Mouse (Mus musculus) forebrain, embryonic 14.5 days (tissue): ENCODE results near the gene Loxl3. TPM values are rescaled to one million over a fixed set of nuclear protein-coding genes. Genes with fewer than 3 reads are reported as not detected.

Experiments
- ATAC-seq: fragments of 200-750 bp; cut with Nextera tagmentation; 2 replicates; pipeline ENCODE4 v1.8.0; 2017; ENCODE audit warnings: mild to moderate bottlenecking, moderate library complexity
- DNase-seq: peaks from one replicate; pipeline ENCODE4 v3.0.0-alpha.2; 2015; ENCODE audit warnings: low spot score
- H3K27ac ChIP-seq: fragments of 300-500 bp; sonication (generic); 2 replicates; pipeline ENCODE4 v1.5.1; 2014; ENCODE audit warnings: low read depth, mild to moderate bottlenecking, control low read depth, low read length, moderate library complexity
- H3K27me3 ChIP-seq: fragments of 300-500 bp; sonication (generic); replicated peaks from 2 replicates; pipeline ENCODE4 v1.6.1; 2014; ENCODE audit warnings: low read length, control low read depth, mixed read lengths; ENCODE audit not compliant: control insufficient read depth, insufficient read depth
- H3K36me3 ChIP-seq: fragments of 300-500 bp; sonication (generic); 2 replicates; pipeline ENCODE4 v1.6.1; 2014; ENCODE audit warnings: low read length, control low read depth; ENCODE audit not compliant: control insufficient read depth, insufficient read depth
- H3K4me1 ChIP-seq: fragments of 300-500 bp; sonication (generic); 2 replicates; pipeline ENCODE4 v1.6.1; 2014; ENCODE audit warnings: antibody characterized with exemption, low read length, control low read depth; ENCODE audit not compliant: control insufficient read depth, insufficient read depth
- H3K4me2 ChIP-seq: fragments of 300-500 bp; sonication (generic); 2 replicates; pipeline ENCODE4 v1.6.1; 2014; ENCODE audit warnings: mild to moderate bottlenecking, control low read depth, low read length
- H3K4me3 ChIP-seq: fragments of 300-500 bp; sonication (generic); 2 replicates; pipeline ENCODE4 v1.5.1; 2014; ENCODE audit warnings: low read depth, low read length, control low read depth
- H3K9ac ChIP-seq: fragments of 300-500 bp; sonication (generic); 2 replicates; pipeline ENCODE4 v1.6.1; 2014; ENCODE audit warnings: mild to moderate bottlenecking, low read length, control low read depth, moderate library complexity
- H3K9me3 ChIP-seq: fragments of 300-500 bp; sonication (generic); replicated peaks from 2 replicates; pipeline ENCODE4 v1.6.1; 2016; ENCODE audit warnings: low read length, control low read depth, mixed read lengths; ENCODE audit not compliant: control insufficient read depth
- WGBS: fragments of 180-500 bp; shearing (Covaris S2); extraction: QIAGEN DNeasy Blood & Tissue Kit; methylation state at CpG from one replicate; pipeline ENCODE4 v1.1.7; 2014; 5-methylcytosine and 5-hydroxymethylcytosine counted together
- polyA plus RNA-seq: library from polyadenylated mRNA; unstranded; fragments of >200 nt; fragmentation: Nextera tagmentation; extraction: Ambion mirVana; gene quantifications from 2 replicates; pipeline ENCODE4 v1.2.1, GENCODE M21; 2014

Gene Loxl3
- polyA plus RNA-seq: 3.8 and 4.9 TPM in 2 replicates

- under 1% methylated on average over 49 of the region's 51 CpGs for WGBS
- peak within 1 kb of the TSS; percentile 85 for H3K4me2 ChIP-seq
- peak within 1 kb of the TSS; percentile 11; the same call in 1 of the 2 replicates for H3K27ac ChIP-seq
- peaks cover 10% of the 10 kb centered on the region; the same call in 1 of the 2 replicates for H3K4me1 ChIP-seq
- H3K9me3 ChIP-seq: no peaks in the 10 kb centered on the region
- H3K36me3 ChIP-seq: no peaks in the 10 kb centered on the region
- H3K27me3 ChIP-seq: peaks cover 11% of the 10 kb centered on the region
- H3K9ac ChIP-seq: peak within 1 kb of the TSS; percentile 61
- DNase-seq (peak; percentile 70), ATAC-seq (peak; percentile 80)
- H3K4me3 ChIP-seq: peak within 1 kb of the TSS; percentile 49
Measured at GRCm38 (mm10) chr6:83033249-83034185, at the start of gene Loxl3, which contains the start of gene Dok1. Gene Loxl3, plus strand, starts transcription at chr6:83034173. Gene Dok1, minus strand, starts transcription at chr6:83033471.

DNA sequence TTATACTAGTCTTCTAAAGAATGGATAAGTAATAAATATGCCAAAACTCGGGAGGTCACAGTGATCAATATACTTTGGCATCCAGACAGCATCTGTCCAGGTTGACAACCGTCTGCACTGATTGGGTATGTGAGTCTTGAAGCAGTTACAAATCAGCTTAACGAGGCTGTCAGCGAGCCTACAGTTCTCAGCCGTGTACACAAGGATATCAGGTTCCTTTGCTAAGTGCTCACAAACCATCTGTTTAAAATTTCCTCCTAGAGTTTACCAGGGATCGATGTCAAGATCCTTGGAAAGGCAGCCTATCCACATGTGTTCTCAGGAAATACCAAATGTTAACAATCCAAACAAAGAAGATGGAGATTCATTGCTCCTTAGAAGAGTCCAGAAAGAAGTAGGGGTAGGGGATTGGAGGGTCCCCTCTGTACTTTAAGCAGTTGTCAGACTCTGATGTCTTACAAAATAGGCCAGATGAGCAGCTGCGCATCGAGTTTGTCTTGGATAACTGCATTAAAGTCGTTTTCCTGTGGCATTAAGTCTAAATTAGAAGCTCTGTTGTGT is 46.5 kb upstream of the Loxl3 start:
- H3K9me3 ChIP-seq: no peaks in the 10 kb centered on the region
- H3K4me1 ChIP-seq: no peaks in the 10 kb centered on the region
- WGBS: 44% methylated on average over 9 of the region's 9 CpGs
- no peak overlapping the region for H3K4me3 ChIP-seq
- no peaks in the 10 kb centered on the region for H3K36me3 ChIP-seq
- DNase-seq (peak; percentile 19), ATAC-seq (peak; percentile 23; the same call in 1 of the 2 replicates)
- H3K9ac ChIP-seq: no peak overlapping the region
- no peak overlapping the region for H3K4me2 ChIP-seq
- H3K27ac ChIP-seq: no peak overlapping the region
- no peaks in the 10 kb centered on the region for H3K27me3 ChIP-seq

DNA sequence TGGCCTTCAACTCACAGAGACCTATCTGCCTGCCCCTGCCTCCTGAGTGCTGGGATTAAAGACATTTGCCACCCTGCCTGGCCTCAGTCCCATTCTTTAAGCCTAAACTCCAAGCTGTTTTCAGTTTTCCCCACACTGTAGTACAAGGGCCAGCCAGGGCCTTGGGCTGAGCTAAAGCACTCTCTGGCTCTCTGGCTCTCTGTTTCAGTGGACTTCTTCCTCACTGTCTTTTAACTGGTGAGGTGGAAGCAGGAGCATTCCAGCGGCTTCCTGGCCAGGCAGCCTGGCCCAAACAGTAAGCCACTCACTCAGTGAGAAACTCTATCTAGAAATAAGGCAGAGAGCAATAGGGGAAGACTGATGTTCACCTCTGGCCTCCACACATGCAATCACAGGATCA is 40.3 kb upstream of the Loxl3 start:
- no peak overlapping the region for H3K9ac ChIP-seq
- no peak overlapping the region for H3K4me2 ChIP-seq
- DNase-seq: no peak
- ATAC-seq: no peak
- H3K27me3 ChIP-seq: no peaks in the 10 kb centered on the region
- no peaks in the 10 kb centered on the region for H3K9me3 ChIP-seq
- 35% methylated on average over 1 of the region's 1 CpGs for WGBS
- H3K27ac ChIP-seq: no peak overlapping the region
- H3K4me1 ChIP-seq: no peaks in the 10 kb centered on the region
- no peaks in the 10 kb centered on the region for H3K36me3 ChIP-seq
- no peak overlapping the region for H3K4me3 ChIP-seq

DNA sequence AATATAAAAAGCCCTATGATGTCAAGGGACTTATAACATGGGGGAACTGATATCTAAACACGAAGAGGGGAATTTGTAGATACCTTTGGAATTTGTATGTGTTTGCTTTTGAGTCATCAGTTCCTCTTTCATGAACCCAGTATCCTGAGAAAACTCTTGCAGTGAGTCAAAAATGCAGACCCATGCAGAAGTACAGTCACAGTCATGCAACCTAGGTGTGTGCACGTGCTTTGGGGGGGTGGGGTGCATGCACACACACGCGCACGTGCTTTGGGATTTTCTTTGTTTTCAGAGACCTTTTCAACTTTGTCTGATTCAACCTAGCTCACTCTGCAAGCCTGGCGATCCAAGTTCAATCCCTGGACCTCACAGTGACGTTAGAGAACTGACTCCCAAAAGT is 39.6 kb upstream of the Loxl3 start:
- Histone ChIP-seq H3K4me2 (no peak overlapping the region), H3K9me3 (no peaks in the 10 kb centered on the region), H3K27me3 (no peaks in the 10 kb centered on the region), H3K9ac (no peak overlapping the region), H3K4me3 (no peak overlapping the region), H3K4me1 (no peaks in the 10 kb centered on the region), H3K36me3 (no peaks in the 10 kb centered on the region), H3K27ac (no peak overlapping the region)
- ATAC-seq (no peak), DNase-seq (no peak)
- 78% methylated on average over 7 of the region's 7 CpGs for WGBS

GRCm38 (mm10) chr6:82996740-82997315 is 37.1 kb upstream of the Loxl3 start:
- Histone ChIP-seq H3K4me1 (no peaks in the 10 kb centered on the region), H3K36me3 (no peaks in the 10 kb centered on the region), H3K9ac (peak overlapping the region; percentile 21; the same call in 1 of the 2 replicates), H3K9me3 (no peaks in the 10 kb centered on the region), H3K4me3 (no peak overlapping the region), H3K4me2 (peak overlapping the region; percentile 33), H3K27ac (no peak overlapping the region), H3K27me3 (no peaks in the 10 kb centered on the region)
- ATAC-seq: peak; percentile 97
- 12% methylated on average over 11 of the region's 11 CpGs for WGBS
- peak; percentile 97 for DNase-seq

DNA sequence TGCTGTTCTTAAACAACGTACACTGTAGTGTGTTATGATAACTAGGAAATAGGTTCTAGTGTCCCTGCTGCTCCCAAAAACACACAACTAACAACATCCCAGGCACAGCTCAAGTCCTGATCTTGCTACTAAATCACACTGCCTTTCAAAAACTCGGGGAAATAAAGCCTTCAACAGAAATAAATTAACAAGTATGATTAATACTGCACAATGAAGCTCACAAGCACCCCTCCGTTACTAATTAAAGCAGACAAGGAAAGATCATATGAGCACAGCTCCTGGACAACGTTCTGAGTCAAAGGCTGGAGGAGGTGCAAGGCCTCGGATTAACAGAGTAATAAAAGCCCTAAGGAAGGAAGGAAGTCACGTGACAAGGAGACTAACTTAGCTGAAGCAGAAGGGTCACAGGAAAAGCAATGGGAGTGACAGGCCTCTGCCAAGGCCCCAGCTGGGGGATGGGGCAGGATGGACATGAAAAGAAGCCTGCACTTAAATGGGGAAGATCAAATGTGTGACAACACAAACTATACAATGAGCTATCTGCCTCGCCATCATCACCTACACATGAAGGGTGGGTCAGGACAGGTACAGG is 36.4 kb upstream of the Loxl3 start:
- no peak overlapping the region for H3K4me2 ChIP-seq
- DNase-seq (no peak), ATAC-seq (no peak)
- peak overlapping the region; percentile 21; the same call in 1 of the 2 replicates for H3K9ac ChIP-seq
- H3K27me3 ChIP-seq: no peaks in the 10 kb centered on the region
- no peaks in the 10 kb centered on the region for H3K36me3 ChIP-seq
- WGBS: 28% methylated on average over 7 of the region's 7 CpGs
- H3K9me3 ChIP-seq: no peaks in the 10 kb centered on the region
- no peaks in the 10 kb centered on the region for H3K4me1 ChIP-seq
- H3K4me3 ChIP-seq: no peak overlapping the region
- H3K27ac ChIP-seq: no peak overlapping the region

GRCm38 (mm10) chr6:82998326-82998725 is 35.6 kb upstream of the Loxl3 start:
- Histone ChIP-seq H3K27ac (no peak overlapping the region), H3K27me3 (no peaks in the 10 kb centered on the region), H3K36me3 (no peaks in the 10 kb centered on the region), H3K4me2 (no peak overlapping the region), H3K4me3 (no peak overlapping the region), H3K4me1 (no peaks in the 10 kb centered on the region), H3K9ac (no peak overlapping the region), H3K9me3 (no peaks in the 10 kb centered on the region)
- WGBS: 68% methylated on average over 4 of the region's 4 CpGs
- ATAC-seq (no peak), DNase-seq (no peak)

DNA sequence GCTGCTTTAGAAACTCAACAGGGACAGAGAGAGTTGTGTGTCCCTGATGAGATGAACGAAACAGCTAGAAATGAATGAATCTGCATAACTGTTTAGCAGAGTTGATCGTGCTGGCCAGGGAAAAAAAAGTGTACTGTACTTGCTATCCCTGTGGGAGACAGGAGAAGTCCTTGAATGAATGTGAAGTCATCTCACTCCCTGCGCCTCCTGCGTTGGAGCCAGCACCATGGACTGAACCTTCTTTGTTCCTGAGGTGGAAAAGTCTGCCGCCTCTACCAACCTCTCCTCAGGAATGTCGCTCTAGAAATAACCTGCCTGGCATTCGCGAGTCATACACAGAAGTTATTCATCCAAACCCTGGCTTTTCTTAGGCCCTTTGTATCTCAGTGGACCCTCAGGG is 34.0 kb upstream of the Loxl3 start:
- ATAC-seq: no peak
- no peak for DNase-seq
- Histone ChIP-seq H3K9ac (no peak overlapping the region), H3K4me3 (no peak overlapping the region), H3K27me3 (no peaks in the 10 kb centered on the region), H3K9me3 (no peaks in the 10 kb centered on the region), H3K36me3 (no peaks in the 10 kb centered on the region), H3K4me1 (no peaks in the 10 kb centered on the region), H3K4me2 (no peak overlapping the region), H3K27ac (no peak overlapping the region)
- WGBS: 61% methylated on average over 8 of the region's 8 CpGs
